Mouse (Mus musculus): ENCODE results near the gene Ly86. TPM values are rescaled to one million over a fixed set of nuclear protein-coding genes. Genes with fewer than 3 reads are reported as not detected.
A peak's percentile ranks its signal among the peaks of the same experiment; 100 is the strongest.

Ly86 gene
- polyA plus RNA-seq, 1 experiment from 2014 or later: 12.0 TPM

DNA sequence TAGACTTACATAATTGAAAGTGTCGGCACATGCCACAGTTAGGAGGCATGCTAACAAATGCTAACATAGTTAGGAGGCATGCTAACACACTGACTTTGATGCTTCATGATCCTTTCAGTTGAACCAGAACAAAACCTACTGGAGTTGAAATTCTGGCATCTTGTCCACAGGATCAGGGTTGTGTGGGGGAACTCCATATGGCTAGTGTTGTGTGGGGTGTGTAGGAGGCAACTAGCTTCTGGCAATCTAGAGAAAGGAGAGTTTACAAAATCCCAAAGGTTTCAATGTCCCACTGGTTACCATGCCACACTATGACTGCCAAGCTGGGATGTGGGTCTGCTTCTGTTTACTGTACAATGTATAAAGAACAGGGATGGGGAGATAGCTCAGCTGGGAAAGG, 70.7 kb downstream of the Ly86 start:
- no peak for ATAC-seq (ENCODE audit: low FRiP score)
- Histone ChIP-seq H3K27me3 (no peaks in the 10 kb centered on the region), H3K9ac (no peak overlapping the region), H3K4me3 (no peak overlapping the region), H3K9me3 (no peaks in the 10 kb centered on the region), H3K36me3 (no peaks in the 10 kb centered on the region), H3K4me1 (replicated peaks) (no peaks in the 10 kb centered on the region), H3K4me2 (no peak overlapping the region), H3K27ac (no peak overlapping the region)
- 100% methylated on average over 1 of the region's 1 CpGs for WGBS

DNA sequence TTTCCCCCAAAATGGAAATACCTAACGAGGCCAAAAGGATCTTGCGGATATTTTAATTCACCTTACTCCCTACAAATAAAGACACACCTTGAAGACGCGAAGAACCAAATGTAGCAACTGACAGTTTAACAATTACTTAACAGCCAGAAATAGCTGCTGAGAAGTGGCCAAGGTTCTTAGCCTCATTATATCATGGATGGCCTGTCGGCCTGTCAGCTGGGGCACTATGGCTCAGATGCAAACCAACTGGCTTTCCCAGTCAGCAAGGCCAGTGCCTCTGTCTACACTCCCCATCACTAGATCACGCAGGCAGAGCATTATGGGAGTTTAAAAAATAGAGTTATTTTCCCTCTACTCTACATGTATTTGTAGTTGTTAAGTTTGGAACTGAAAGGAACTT, 78.4 kb downstream of the Ly86 start:
- H3K4me2 ChIP-seq: no peak overlapping the region
- H3K27ac ChIP-seq: no peak overlapping the region
- H3K9me3 ChIP-seq: peaks cover 4% of the 10 kb centered on the region; the same call in 1 of the 2 replicates
- H3K27me3 ChIP-seq: no peaks in the 10 kb centered on the region
- no peaks in the 10 kb centered on the region for H3K36me3 ChIP-seq
- WGBS: 92% methylated on average over 6 of the region's 6 CpGs
- peaks cover 6% of the 10 kb centered on the region for H3K4me1 ChIP-seq (replicated peaks)
- no peak for ATAC-seq (ENCODE audit: low FRiP score)
- H3K4me3 ChIP-seq: no peak overlapping the region
- H3K9ac ChIP-seq: no peak overlapping the region

DNA sequence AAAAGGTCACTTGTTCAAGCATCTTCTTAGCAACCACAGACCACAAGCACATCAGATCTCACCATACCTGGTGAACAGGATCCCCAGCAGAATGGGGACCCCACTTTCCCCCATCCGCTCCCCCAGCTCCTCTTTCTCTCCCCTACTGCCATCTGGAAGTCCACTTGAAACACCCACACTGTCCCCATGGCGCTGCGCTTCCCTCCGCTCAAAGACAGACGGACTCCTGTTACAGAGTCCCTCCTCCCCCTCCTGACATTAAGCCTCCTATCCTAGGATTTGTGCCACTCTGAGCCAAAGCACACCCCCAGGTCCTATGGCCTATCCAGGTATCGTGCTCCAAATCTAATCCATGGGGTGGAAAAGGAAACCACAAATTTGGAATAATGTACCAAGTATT, 79.9 kb downstream of the Ly86 start:
- peaks cover 6% of the 10 kb centered on the region for H3K4me1 ChIP-seq (replicated peaks)
- no peak overlapping the region for H3K4me3 ChIP-seq
- no peak for ATAC-seq (ENCODE audit: low FRiP score)
- H3K4me2 ChIP-seq: no peak overlapping the region
- 96% methylated on average over 6 of the region's 6 CpGs for WGBS
- no peak overlapping the region for H3K27ac ChIP-seq
- H3K9ac ChIP-seq: no peak overlapping the region
- H3K9me3 ChIP-seq: peaks cover 4% of the 10 kb centered on the region; the same call in 1 of the 2 replicates
- H3K27me3 ChIP-seq: no peaks in the 10 kb centered on the region
- H3K36me3 ChIP-seq: no peaks in the 10 kb centered on the region

DNA sequence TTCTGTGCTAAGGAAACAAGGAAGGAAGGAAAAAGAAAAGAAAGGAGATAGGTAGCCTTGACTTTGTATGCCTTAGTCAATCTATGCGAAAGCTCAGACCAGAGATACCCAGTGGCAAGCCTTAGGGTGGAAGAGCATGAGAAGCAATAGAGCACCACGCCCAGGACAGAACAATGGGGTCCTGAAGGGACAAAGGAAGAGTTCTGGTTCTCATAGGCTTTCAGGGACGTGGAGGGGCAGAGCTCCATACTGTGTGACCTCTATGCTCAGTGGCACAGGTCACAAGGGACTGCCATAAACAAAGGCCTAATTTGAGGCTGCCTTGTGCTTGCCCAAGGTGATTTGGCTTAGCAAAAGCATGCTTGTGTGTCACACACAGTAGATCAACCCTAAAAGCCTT, 80.4 kb downstream of the Ly86 start:
- peaks cover 4% of the 10 kb centered on the region; the same call in 1 of the 2 replicates for H3K9me3 ChIP-seq

DNA sequence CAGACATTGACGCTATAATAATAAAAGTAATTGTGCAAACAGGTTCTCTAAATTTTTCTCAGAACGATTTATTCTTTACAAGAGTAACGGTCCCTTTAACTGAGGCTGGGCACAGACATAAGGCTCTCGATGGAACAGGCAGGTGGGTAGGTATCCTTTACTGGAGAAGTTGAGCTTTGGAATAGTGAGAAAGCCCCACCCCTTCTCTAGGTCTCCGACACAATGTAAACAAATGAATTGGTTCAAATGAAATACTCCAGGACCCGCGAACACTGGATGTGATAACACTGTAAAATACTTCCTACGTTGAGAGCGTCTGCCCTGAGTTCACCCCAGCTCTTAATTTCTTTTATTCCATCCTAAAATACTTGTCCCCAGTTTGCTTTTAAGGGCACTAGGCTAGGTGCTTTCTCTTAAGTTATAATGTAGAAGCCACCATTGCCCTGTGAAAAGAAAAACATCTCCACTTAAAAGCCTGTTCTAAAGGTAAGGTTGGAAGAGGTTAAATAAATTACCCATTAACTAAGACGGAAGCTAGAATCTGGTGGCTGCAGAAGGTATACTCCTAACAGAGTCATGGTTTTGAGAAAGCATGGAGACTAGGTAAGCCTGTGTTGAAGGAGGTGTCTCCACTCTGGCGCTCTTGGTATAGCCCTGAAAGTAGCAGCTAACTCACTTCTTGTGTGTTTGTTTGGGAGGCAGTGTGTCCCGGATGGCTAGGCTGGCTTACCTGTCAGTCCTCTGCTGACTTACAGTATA, 81.7 kb downstream of the Ly86 start:
- H3K36me3 ChIP-seq: no peaks in the 10 kb centered on the region
- WGBS: 90% methylated on average over 12 of the region's 12 CpGs
- no peak overlapping the region for H3K9ac ChIP-seq
- no peaks in the 10 kb centered on the region for H3K4me1 ChIP-seq (replicated peaks)
- ATAC-seq (ENCODE audit: low FRiP score): no peak
- H3K9me3 ChIP-seq: peaks cover 4% of the 10 kb centered on the region; the same call in 1 of the 2 replicates
- H3K4me3 ChIP-seq: no peak overlapping the region
- no peak overlapping the region for H3K27ac ChIP-seq
- H3K4me2 ChIP-seq: no peak overlapping the region
- peaks cover 3% of the 10 kb centered on the region; the same call in 1 of the 2 replicates for H3K27me3 ChIP-seq

More for the DNA sequence above, 80.4 kb downstream of the Ly86 start:
- no peak for ATAC-seq (ENCODE audit: low FRiP score)
- WGBS: 48% methylated on average over 3 of the region's 3 CpGs
- Histone ChIP-seq H3K9ac (no peak overlapping the region), H3K27me3 (no peaks in the 10 kb centered on the region), H3K27ac (no peak overlapping the region), H3K4me2 (no peak overlapping the region), H3K4me1 (replicated peaks) (peaks cover 6% of the 10 kb centered on the region), H3K4me3 (no peak overlapping the region), H3K36me3 (no peaks in the 10 kb centered on the region)

DNA sequence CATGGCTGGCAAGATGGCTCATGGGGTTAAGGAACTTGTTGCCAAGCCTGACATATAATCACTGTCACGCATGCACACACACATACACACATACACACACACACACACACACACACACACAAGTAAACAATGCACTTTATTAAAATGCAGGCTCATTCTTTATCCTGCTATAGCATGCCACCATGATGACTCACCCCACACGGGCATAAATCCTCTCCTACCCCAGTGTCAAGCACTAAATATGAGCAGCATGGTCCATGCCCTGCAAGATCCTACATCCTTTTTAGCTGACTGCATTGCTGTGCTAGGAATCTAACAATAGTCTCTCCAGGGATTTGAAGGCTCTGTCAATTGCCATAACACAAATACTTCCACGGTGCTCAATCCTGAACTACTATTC, 83.5 kb downstream of the Ly86 start:
- Histone ChIP-seq H3K4me1 (replicated peaks) (no peaks in the 10 kb centered on the region), H3K27me3 (peaks cover 11% of the 10 kb centered on the region), H3K4me3 (no peak overlapping the region), H3K36me3 (no peaks in the 10 kb centered on the region), H3K4me2 (no peak overlapping the region), H3K27ac (no peak overlapping the region), H3K9ac (no peak overlapping the region), H3K9me3 (peaks cover 4% of the 10 kb centered on the region; the same call in 1 of the 2 replicates)
- WGBS: 81% methylated on average over 3 of the region's 3 CpGs
- no peak for ATAC-seq (ENCODE audit: low FRiP score)

DNA sequence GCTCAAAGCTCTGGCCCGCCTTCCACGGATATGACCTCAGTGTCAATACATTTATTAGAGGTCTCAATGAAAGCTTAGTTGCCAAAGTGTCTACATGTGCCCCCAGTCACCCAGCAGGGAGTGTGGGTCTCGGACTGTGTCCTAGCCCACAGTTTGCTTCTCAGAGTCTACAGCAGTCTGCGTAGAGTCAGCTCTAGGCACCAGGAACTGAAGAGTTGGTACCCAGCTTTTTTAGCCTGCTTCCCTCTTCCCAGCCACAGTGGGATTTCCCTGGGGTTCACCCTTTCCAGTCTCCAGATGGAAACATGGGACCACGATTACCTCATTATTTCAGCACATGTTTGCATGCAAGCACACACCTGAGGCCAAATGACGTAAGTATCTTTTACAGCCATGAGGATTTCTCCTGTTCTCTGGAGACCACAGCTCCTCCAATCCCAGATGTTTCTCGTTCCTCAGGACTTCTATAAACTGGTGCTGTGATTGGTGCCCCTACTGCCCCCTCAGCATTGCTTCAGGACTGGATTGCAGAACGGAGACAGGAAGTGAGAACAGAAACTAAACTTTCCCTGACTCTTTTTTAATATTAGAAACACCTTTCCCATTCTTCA, 84.8 kb downstream of the Ly86 start:
- Histone ChIP-seq H3K36me3 (no peaks in the 10 kb centered on the region), H3K4me1 (replicated peaks) (0 out of 2 replicates have a peak, but pooled peaks cover 2% of the 10 kb centered on the region), H3K27ac (no peak overlapping the region), H3K27me3 (peaks cover 12% of the 10 kb centered on the region), H3K9me3 (peaks cover 1% of the 10 kb centered on the region; the same call in 1 of the 2 replicates), H3K4me3 (no peak overlapping the region), H3K4me2 (no peak overlapping the region), H3K9ac (no peak overlapping the region)
- ATAC-seq (ENCODE audit: low FRiP score): no peak
- 76% methylated on average over 8 of the region's 8 CpGs for WGBS

DNA sequence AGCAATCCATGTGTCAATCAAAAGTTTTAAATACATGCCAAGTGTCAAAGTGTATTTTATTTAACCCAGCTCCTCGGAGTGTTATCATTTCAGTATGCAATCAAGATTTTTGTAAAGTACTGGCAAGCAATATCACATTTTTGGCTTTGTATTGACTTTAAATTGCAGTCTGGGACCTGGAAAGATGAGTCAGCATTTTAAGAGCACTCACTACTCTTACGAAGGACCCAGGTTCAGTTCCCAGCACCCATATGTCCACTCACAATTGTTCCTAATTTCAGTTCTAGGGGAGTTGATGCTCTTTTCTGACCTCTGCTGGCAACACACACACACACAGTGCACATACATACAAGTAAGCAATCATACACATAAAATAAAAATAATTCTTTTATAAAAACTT, 86.7 kb downstream of the Ly86 start:
- no peak overlapping the region for H3K4me2 ChIP-seq
- no peak overlapping the region for H3K4me3 ChIP-seq
- 94% methylated on average over 2 of the region's 2 CpGs for WGBS
- peaks cover 30% of the 10 kb centered on the region for H3K27me3 ChIP-seq
- H3K27ac ChIP-seq: no peak overlapping the region
- H3K4me1 ChIP-seq (replicated peaks): 0 out of 2 replicates have a peak, but pooled peaks cover 6% of the 10 kb centered on the region
- H3K9me3 ChIP-seq: no peaks in the 10 kb centered on the region
- no peak for ATAC-seq (ENCODE audit: low FRiP score)
- no peak overlapping the region for H3K9ac ChIP-seq
- no peaks in the 10 kb centered on the region for H3K36me3 ChIP-seq

DNA sequence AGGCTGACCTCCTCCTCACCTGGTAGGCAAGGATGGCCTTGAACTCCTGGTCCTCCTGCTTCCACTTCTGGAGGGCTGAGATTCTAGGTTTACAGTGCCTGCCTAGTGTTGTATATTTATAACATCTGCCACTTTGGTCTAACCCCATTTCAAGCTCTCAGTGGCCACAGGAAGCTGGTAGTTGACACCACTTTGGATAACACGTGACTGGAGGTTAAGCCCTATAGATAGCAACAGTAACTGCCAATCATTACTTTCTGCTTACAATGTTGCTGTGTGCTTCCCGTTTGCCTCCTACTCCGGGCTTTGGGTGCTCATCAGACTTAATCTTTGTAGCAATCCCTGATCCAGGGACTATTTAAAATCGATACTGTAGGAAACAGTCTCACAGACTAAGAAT, 87.6 kb downstream of the Ly86 start:
- WGBS: 45% methylated on average over 4 of the region's 4 CpGs
- no peak for ATAC-seq (ENCODE audit: low FRiP score)

DNA sequence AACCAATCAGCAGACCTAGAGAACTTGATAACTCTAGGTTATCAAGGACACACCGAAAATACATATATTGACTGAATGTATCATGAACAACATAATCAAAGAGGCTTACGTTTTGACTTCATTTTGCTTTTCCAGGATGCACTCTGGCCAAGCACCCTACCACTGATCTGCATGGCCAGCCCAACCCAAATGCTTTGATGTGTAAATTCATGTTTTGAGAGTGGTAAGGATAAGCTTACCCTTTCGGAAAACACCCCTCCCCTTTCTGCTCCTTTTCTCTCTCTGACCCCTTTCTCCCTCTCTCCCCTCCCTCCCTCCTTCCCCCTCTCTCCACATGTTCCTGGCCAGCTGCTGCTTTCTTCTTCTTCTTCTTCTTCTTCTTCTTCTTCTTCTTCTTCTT, 88.1 kb downstream of the Ly86 start:
- Histone ChIP-seq H3K27me3 (peaks cover 45% of the 10 kb centered on the region), H3K27ac (no peak overlapping the region), H3K4me2 (no peak overlapping the region), H3K4me1 (replicated peaks) (0 out of 2 replicates have a peak, but pooled peaks cover 7% of the 10 kb centered on the region), H3K9me3 (no peaks in the 10 kb centered on the region), H3K9ac (no peak overlapping the region), H3K36me3 (no peaks in the 10 kb centered on the region), H3K4me3 (no peak overlapping the region)
- no peak for ATAC-seq (ENCODE audit: low FRiP score)
- WGBS: 24% methylated on average over 3 of the region's 3 CpGs

More for the DNA sequence above, 87.6 kb downstream of the Ly86 start:
- Histone ChIP-seq H3K36me3 (no peaks in the 10 kb centered on the region), H3K4me2 (no peak overlapping the region), H3K4me3 (no peak overlapping the region), H3K27me3 (peaks cover 40% of the 10 kb centered on the region), H3K9ac (no peak overlapping the region), H3K9me3 (no peaks in the 10 kb centered on the region), H3K27ac (no peak overlapping the region), H3K4me1 (replicated peaks) (0 out of 2 replicates have a peak, but pooled peaks cover 7% of the 10 kb centered on the region)

DNA sequence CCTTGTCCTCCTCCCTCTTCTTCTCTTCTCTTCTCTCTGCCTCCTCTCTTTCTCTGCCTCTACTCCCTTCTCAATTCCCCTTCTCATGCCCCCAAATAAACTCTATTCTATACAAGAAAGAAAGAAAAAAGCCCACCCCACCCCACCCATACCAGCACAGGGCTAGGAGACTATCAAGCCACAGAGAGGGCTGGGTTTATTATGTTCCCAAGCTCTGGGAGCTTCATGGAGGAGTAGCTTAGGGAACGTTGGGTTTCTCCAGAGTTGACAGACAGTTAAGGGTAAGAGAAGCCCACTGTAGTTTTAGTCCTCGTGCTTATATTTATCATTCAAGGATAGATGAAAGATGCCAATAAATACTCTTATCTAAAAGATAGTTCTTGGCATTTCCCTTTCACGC, 88.7 kb downstream of the Ly86 start:
- Histone ChIP-seq H3K4me2 (peak overlapping the region; percentile 65; the same call in 1 of the 2 replicates), H3K9me3 (no peaks in the 10 kb centered on the region), H3K9ac (no peak overlapping the region), H3K4me1 (replicated peaks) (0 out of 2 replicates have a peak, but pooled peaks cover 7% of the 10 kb centered on the region), H3K36me3 (no peaks in the 10 kb centered on the region), H3K27ac (no peak overlapping the region), H3K4me3 (no peak overlapping the region), H3K27me3 (peaks cover 49% of the 10 kb centered on the region)
- peak; percentile 54; the same call in 1 of the 2 replicates for ATAC-seq (ENCODE audit: low FRiP score)
- 13% methylated on average over 3 of the region's 3 CpGs for WGBS

DNA sequence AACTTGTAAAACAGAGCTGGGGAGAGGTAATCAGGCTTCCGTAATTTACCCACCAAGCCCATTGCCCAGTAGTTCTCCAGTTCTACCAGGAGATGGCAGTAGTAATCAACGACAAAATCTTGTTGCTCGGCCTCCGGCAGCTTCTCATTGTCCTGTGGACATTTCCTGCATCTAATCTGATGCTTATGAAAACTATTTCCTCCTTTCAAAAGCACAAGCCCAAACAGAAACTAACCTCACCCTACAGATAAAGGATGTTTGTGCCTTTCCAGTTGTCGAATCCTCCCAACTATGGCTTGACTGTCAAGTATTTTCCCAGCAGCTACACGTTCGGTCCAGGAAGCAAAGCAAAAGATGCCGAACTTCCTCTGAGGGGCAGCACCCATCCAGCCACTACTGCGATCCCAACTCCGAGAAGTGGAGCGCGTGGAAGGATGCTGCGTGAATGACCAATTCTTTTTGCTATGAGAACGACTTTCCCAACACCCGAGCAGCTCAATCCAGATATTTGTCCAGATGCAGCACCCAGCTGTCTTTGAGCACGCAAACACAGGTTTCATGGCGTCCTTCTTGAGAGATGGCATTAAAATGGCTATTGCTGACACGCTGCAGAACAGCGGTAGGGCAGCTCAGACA, 89.2 kb downstream of the Ly86 start:
- H3K36me3 ChIP-seq: no peaks in the 10 kb centered on the region
- WGBS: under 1% methylated on average over 19 of the region's 19 CpGs
- H3K4me2 ChIP-seq: peak overlapping the region; percentile 65
- H3K4me1 ChIP-seq (replicated peaks): 0 out of 2 replicates have a peak, but pooled peaks cover 7% of the 10 kb centered on the region
- no peaks in the 10 kb centered on the region for H3K9me3 ChIP-seq
- ATAC-seq (ENCODE audit: low FRiP score): peak; percentile 76
- H3K9ac ChIP-seq: peak overlapping the region; percentile 63
- H3K27me3 ChIP-seq: peaks cover 51% of the 10 kb centered on the region
- H3K4me3 ChIP-seq: peak overlapping the region; percentile 46
- H3K27ac ChIP-seq: no peak overlapping the region

Measured in hindbrain, embryonic 13.5 days (tissue).